Mouse (Mus musculus): Measurements from ENCODE around the gene Synj1. TPM values are rescaled to one million over a fixed set of nuclear protein-coding genes. Genes with fewer than 3 reads are reported as not detected.

The Synj1 gene
- total and polyA plus RNA-seq, 3 experiments, result 4.6 to 20.7 (median 8.1) TPM

DNA sequence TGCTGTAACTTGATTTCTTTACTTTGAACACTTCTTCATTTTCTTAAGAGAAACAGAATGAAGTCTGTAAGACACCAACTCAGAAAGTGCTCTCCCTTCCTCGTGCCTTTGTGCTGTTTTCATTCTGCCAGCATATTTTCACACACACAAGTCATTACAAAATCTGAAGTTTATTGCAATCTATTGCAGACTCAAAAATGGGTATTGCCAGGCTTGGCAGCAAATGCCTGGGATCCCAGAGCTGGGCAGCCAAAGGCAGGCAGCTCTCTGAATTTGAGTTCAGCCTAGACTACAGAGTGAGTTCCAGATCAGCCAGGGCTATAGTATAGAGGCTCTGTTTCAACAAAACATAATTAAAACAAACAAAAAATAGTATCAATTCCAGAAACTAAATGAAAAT is 31.5 kb upstream of the Synj1 start:
- Histone ChIP-seq H3K9me3 (replicated peaks; ENCODE audit: low read length) (no peaks in the 10 kb centered on the region), H3K9ac (ENCODE audit: insufficient read depth, low read depth) (peak overlapping the region; percentile 88), H3K27ac (ENCODE audit: insufficient read depth, low read depth) (no peak overlapping the region), H3K4me3 (replicated peaks in 1 of 3; ENCODE audit: low read depth in 2 of 3, low read length in 2 of 3, poor library complexity in 1 of 3) (peak overlapping the region; percentile 54 to 98 (median 76)), H3K36me3 (replicated peaks in 1 of 2; ENCODE audit: control insufficient read depth in 1 of 2, insufficient read depth in 1 of 2, low read length in 1 of 2) (peaks cover 27 to 37% of the 10 kb centered on the region in 2 experiments), H3K79me2 (replicated peaks; ENCODE audit: control insufficient read depth, extremely low read depth, insufficient read depth, poor library complexity, severe bottlenecking) (peaks cover 51% of the 10 kb centered on the region), H3K27me3 (replicated peaks) (peaks cover 13% of the 10 kb centered on the region), H3K4me1 (ENCODE audit: control insufficient read depth in 1 of 2, insufficient read depth in 2 of 2) (peaks cover 10 to 24% of the 10 kb centered on the region in 2 experiments; a peak in 3 of 4 replicates), H3K4me2 (ENCODE audit: insufficient read depth, low read depth, poor library complexity, severe bottlenecking) (peak overlapping the region; percentile 100)
- no peak for DNase-seq (ENCODE audit: extremely low read depth)
- dilution Hi-C loops (cut with MboI; ENCODE audit: extremely low pct_ligation_motif_present, extremely low pct_unique_long_range_greater_than_20kb, low sequenced_read_pairs), result no loop called here
- TF ChIP-seq TBP (conservative IDR thresholded peaks at IDR 0.05; ENCODE audit: low read depth, low read length), result no peak
- no peak for TF ChIP-seq CHD2 (IDR thresholded peaks at IDR 0.05; ENCODE audit: low read length)
- no peak for TF ChIP-seq PAX5 (IDR thresholded peaks at IDR 0.05; ENCODE audit: low read length)
- no peak for TF ChIP-seq HCFC1 (IDR thresholded peaks at IDR 0.05; ENCODE audit: low read depth, low read length)
- no peak for TF ChIP-seq CHD1 (IDR thresholded peaks at IDR 0.05; ENCODE audit: low read depth, low read length)
- TF ChIP-seq MAX (IDR thresholded peaks at IDR 0.05; ENCODE audit: low read length), result no peak
- TF ChIP-seq POLR2AphosphoS2 (IDR thresholded peaks at IDR 0.05; ENCODE audit: low read depth, low read length), result no peak
- no peak for TF ChIP-seq POLR2A (IDR thresholded peaks at IDR 0.05; ENCODE audit: low read depth, low read length)
- TF ChIP-seq ZKSCAN1 (IDR thresholded peaks at IDR 0.05; ENCODE audit: borderline replicate concordance, low read depth, low read length), result no peak
- in situ Hi-C loops (cut with MboI; ENCODE audit: low pct_ligation_motif_present, low pct_unique_long_range_greater_than_20kb, low sequenced_read_pairs), result loop anchor here (10.0 kb wide), 1 partner anchor 108 kb away; the partner anchor contains the start of gene Cfap298

DNA sequence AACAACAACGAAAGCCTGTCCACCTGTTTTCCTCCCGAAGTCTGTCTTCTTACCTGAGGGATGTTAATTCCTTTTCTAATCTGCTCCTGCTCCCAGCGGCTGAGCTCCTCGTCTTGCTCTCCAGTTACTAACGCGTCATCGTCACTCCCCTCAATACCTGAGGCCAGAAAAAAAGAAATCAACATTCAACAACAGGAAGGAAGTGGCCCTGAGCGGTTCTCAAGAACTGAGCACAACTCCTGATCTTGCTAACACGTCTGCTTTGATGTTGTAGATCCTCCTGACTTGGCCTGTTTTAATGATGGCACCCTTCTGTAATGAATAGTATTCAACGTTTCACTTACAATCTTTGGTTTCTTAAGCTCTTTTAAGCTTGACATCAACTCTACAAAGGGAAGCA is 24.8 kb upstream of the Synj1 start:
- dilution Hi-C loops (cut with MboI; ENCODE audit: extremely low pct_ligation_motif_present, extremely low pct_unique_long_range_greater_than_20kb, low sequenced_read_pairs), result no loop called here
- no peak overlapping the region for H3K4me3 ChIP-seq (replicated peaks in 1 of 3; ENCODE audit: low read depth in 2 of 3, low read length in 2 of 3, poor library complexity in 1 of 3)
- no peaks in the 10 kb centered on the region for H3K9me3 ChIP-seq (replicated peaks; ENCODE audit: low read length)
- H3K79me2 ChIP-seq (replicated peaks; ENCODE audit: control insufficient read depth, extremely low read depth, insufficient read depth, poor library complexity, severe bottlenecking), result peaks cover 32% of the 10 kb centered on the region
- DNase-seq (ENCODE audit: extremely low read depth), result no peak
- TF ChIP-seq JUN (IDR thresholded peaks at IDR 0.05; ENCODE audit: insufficient read depth, low read depth, low read length) (no peak), MYC (IDR thresholded peaks at IDR 0.05; ENCODE audit: low read depth, low read length) (no peak), ZKSCAN1 (IDR thresholded peaks at IDR 0.05; ENCODE audit: borderline replicate concordance, low read depth, low read length) (no peak), HCFC1 (IDR thresholded peaks at IDR 0.05; ENCODE audit: low read depth, low read length) (no peak), POLR2AphosphoS2 (IDR thresholded peaks at IDR 0.05; ENCODE audit: low read depth, low read length) (no peak), E2F4 (IDR thresholded peaks at IDR 0.05; ENCODE audit: insufficient replicate concordance, low read depth, low read length) (no peak), NRF1 (IDR thresholded peaks at IDR 0.05; ENCODE audit: low read depth, low read length) (no peak), MAFK (IDR thresholded peaks at IDR 0.05; ENCODE audit: insufficient replicate concordance, low read length) (no peak), JUND (conservative IDR thresholded peaks at IDR 0.05; ENCODE audit: low read depth, low read length) (no peak), IRF4 (IDR thresholded peaks at IDR 0.05; ENCODE audit: low read depth, low read length) (no peak), TBP (conservative IDR thresholded peaks at IDR 0.05; ENCODE audit: low read depth, low read length) (no peak), SIN3A (IDR thresholded peaks at IDR 0.05; ENCODE audit: low read length) (no peak), USF1 (IDR thresholded peaks at IDR 0.05; ENCODE audit: low read depth, low read length) (no peak), MEF2A (IDR thresholded peaks at IDR 0.05; ENCODE audit: borderline replicate concordance, low read depth, low read length) (no peak), EP300 (IDR thresholded peaks at IDR 0.05; ENCODE audit: low read length) (no peak), SMC3 (IDR thresholded peaks at IDR 0.05; ENCODE audit: low read depth, low read length) (no peak), NELFE (IDR thresholded peaks at IDR 0.05; ENCODE audit: low read depth, low read length) (no peak), RCOR1 (conservative IDR thresholded peaks at IDR 0.05; ENCODE audit: low read depth, low read length) (no peak)
- H3K27ac ChIP-seq (ENCODE audit: insufficient read depth, low read depth), result no peak overlapping the region
- H3K9ac ChIP-seq (ENCODE audit: insufficient read depth, low read depth), result no peak overlapping the region
- H3K27me3 ChIP-seq (replicated peaks), result no peaks in the 10 kb centered on the region
- in situ Hi-C loops (cut with MboI; ENCODE audit: low pct_ligation_motif_present, low pct_unique_long_range_greater_than_20kb, low sequenced_read_pairs), result no loop called here
- H3K36me3 ChIP-seq (replicated peaks in 1 of 2; ENCODE audit: control insufficient read depth in 1 of 2, insufficient read depth in 1 of 2, low read length in 1 of 2), result peaks cover 69 to 92% of the 10 kb centered on the region in 2 experiments
- peaks cover 2 to 6% of the 10 kb centered on the region in 2 experiments; a peak in 3 of 4 replicates for H3K4me1 ChIP-seq (ENCODE audit: control insufficient read depth in 1 of 2, insufficient read depth in 2 of 2)
- no peak overlapping the region for H3K4me2 ChIP-seq (ENCODE audit: insufficient read depth, low read depth, poor library complexity, severe bottlenecking)
